Mouse (Mus musculus) adrenal gland, adult (tissue): Measurements from ENCODE around the gene Maco1.
A peak's percentile ranks its signal among the peaks of the same experiment; 100 is the strongest.
"Not testable (repeated sequence)": the region's sequence is repeated elsewhere in the genome, so short reads cannot be mapped to it uniquely, and the experiment has no call there.

Experiments
- DNase-seq, 2 experiments: peaks; one replicate each; pipeline ENCODE4 v3.0.0; 2022 to 2023; ENCODE audit warnings: low spot score in 1 of 2; ENCODE audit not compliant: inconsistent age in 2 of 2

Maco1 gene

GRCm38 (mm10) chr4:134861884-134862283, 8.7 kb upstream of the Maco1 start:
- no peak for DNase-seq

GRCm38 (mm10) chr4:134858494-134858893, 5.3 kb upstream of the Maco1 start:
- no peak for DNase-seq

- DNase-seq = no peak
Observed at GRCm38 (mm10) chr4:134856501-134856900, 3.4 kb upstream of the Maco1 start.

- DNase-seq = no peak
Observed at GRCm38 (mm10) chr4:134856056-134856455, 2.9 kb upstream of the Maco1 start.

DNA sequence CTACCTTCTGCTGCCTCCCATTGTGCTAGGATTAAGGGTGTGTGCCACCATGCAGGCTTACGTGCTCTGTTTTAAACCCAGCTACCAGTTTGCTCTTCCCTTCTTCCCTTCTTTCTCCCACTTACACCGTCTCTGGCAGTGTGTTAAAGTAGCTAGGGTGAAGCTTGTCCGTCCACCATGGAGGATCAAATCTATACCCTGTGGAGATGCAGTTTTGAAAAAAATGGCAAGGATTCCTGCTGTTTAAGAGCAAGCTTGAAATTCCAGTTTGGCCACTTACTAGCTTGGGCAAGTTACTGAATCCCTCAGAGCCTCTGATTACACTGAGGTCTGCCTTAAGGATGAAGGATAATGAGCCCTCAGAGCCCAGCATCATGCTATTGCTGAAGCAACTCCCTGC, 2.2 kb upstream of the Maco1 start:
- DNase-seq = no peak

DNA sequence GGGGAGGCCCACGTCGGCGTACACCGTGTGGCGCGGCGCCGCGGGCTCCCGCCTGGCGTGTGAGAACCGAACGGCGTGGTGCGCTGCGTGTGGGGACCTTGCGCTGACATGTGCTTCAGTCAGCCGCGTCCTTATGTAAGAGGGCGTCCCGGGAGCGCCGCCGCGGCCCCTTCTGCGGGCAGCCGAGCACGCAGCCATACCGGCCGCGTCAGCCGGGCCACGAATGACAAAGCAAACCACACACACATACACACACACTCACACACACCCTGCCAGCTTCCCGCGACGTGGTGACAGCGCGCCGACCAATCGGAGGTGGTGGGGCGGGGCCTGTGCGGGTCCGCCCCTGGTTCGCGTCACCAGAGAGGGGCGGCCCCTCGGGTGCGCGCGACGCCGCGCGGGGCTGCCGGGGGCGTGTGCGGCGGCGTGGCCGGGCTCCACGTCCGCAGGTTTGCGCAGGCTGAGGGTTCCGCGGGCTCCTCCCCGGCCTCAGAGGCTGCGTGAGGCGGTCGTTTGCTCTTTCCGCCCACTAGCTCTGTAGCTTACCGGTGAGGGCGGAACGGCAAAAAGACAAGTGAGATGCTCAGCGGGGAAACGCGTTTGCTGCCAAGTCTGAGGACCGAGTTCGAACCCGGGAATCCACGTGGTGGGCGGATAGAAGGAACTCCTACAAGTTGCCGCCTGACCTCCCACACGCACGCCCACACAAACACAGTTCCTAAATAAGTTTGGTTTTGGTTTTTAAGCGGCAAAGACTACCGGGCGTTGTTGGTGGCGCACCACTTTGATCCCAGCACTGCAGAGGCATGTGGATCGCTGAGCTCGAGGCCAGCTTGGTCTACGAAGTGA, 716 bp upstream of the Maco1 start:
- peak; percentile 95 to 98 for DNase-seq

GRCm38 (mm10) chr4:134852438-134853255, 498 bp downstream of the Maco1 start:
- no peak for DNase-seq

DNA sequence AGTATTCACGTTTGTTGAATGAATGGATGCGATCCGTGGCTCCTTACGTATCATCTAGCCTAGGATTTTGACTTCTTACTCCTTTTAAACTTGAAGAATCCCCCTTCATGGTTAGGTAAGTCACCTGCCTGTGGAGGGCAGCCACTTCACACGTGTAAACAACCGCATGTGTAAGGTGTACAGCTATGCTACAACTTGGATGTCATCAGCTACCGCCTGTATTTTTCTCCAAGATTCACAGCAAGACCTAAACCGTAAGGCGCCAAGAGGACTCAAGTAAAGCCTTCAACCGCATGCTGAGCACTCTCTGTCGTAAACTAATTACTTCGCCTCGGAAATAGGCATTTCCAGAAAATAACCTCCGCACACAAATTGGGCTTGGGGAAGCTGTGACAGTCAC, 1.3 kb downstream of the Maco1 start:
- DNase-seq = peak in 1 of 2 experiments; percentile 48

GRCm38 (mm10) chr4:134851236-134851635, 1.9 kb downstream of the Maco1 start:
- DNase-seq = no peak

DNA sequence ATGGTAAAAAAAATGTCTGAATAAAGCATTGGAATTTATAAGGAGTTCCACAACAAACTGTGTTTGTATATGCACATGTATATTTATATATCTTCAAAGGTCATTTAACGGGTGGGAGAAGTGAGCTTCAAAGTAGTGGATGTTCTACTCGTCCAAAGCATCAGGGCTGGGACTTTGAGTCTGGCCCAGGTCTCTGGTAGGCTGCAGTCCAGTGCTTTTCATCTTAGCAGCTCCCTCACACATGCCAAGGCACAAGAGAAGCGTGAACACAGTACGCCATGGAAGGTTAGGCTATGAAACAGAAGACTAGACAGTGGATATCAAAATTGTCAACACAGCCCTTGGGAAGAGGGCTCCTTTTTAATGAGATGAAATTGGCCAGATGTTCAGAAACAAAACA, 2.6 kb downstream of the Maco1 start:
- no peak for DNase-seq

- peak in 1 of 2 experiments; percentile 50 for DNase-seq
Observed at GRCm38 (mm10) chr4:134847587-134847986, 5.6 kb downstream of the Maco1 start.

- no peak for DNase-seq
Observed at GRCm38 (mm10) chr4:134843566-134843965, 9.6 kb downstream of the Maco1 start.

GRCm38 (mm10) chr4:134840231-134840630, 12.9 kb downstream of the Maco1 start:
- no peak for DNase-seq

- not testable (repeated sequence) for DNase-seq
Observed at GRCm38 (mm10) chr4:134838706-134839105, 14.4 kb downstream of the Maco1 start.

DNA sequence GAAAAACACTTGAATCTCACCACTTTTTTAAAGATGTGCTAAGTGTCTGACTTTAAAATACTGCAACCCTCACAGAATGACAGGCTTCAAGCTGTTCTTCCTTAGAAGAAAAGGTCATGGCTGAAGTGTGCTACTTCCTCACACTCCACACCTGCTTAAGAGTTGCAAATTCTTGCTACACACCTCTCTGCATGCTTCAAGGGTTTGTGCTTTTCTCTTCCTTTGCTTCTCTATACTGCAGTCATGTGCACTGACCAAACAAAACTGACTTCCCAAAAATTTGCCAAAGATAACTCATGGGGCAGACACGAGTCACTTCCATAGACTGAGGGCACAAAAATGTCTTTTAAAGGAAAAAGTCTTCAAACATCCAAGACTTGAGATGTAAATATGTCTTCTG, 14.9 kb downstream of the Maco1 start:
- no peak for DNase-seq

GRCm38 (mm10) chr4:134835486-134835885, 17.7 kb downstream of the Maco1 start:
- no peak for DNase-seq

DNA sequence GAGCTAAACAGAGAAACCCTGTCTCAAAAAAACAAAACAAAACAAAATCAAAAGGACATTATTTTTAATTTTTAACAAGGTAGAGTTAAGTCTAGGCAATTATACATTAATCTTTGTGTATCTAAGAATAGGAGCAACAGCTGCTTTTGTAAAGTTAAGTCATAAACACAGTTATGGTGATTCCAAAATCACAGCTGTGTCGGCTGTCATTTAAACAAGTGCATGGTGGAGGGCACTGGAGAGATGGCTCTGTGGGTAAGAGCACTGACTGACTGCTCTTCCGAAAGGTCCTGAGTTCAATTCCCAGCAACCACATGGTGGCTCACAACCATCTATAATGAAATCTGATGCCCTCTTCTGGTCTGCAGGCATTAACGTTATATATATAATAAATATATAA, 21.2 kb downstream of the Maco1 start:
- DNase-seq = no peak

- no peak for DNase-seq
Observed at GRCm38 (mm10) chr4:134827806-134828205, 25.3 kb downstream of the Maco1 start.

- no peak for DNase-seq
Observed at GRCm38 (mm10) chr4:134826348-134826747, 26.8 kb downstream of the Maco1 start.

DNA sequence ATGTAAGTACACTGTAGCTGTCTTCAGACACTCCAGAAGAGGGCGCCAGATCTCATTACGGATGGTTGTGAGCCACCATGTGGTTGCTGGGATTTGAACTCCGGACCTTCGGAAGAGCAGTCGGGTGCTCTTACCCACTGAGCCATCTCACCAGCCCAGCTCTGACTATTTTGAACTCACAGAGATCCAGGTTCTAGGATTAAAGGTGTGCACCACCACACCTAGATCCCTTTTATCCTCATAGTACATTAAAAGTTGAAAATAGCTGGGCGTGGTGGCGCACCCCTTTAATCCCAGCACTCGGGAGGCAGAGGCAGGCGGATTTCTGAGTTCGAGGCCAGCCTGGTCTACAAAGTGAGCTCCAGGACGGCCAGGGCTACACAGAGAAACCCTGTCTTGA, 27.3 kb downstream of the Maco1 start:
- DNase-seq = not testable (repeated sequence)

DNA sequence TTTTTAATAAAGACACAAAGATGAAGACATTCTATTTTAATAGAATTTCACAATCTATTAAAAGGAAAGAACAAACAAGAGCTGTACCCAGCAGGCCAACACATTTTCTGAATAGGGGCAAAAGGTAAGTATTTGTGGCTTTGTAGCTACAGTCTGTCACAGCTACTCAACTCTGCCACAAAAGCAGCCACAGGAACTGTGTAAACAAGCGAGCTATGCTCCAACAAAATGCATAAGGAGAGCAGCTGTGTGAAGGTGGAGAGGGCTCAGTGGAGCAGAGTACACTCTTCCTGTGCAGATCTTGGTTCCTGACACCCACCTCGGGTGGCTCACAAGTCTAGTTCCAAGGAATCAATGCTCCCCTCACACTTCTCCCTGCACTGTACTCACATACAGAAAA, 29.6 kb downstream of the Maco1 start:
- no peak for DNase-seq

DNA sequence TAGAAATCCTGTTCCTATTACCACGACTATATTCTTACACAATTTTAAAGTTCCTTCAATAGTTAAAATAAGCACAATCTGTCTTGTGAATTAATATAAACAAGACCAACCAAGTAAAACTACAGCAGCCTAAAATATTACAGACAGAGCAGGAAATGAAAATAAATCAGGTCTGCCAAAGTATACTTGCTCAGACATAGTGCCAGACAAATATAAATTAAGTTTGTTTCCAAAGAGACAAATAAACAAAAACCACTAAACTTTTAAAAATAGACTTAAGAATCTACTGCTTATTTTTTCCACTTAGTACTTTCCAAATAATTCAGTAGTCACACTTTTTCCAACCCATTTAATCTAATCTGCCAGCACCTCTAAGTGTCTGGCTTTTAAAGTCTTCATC, 32.1 kb downstream of the Maco1 start:
- no peak for DNase-seq
